ENCODE assay signal across 28 mouse cellular contexts in the genomic region with DNA sequence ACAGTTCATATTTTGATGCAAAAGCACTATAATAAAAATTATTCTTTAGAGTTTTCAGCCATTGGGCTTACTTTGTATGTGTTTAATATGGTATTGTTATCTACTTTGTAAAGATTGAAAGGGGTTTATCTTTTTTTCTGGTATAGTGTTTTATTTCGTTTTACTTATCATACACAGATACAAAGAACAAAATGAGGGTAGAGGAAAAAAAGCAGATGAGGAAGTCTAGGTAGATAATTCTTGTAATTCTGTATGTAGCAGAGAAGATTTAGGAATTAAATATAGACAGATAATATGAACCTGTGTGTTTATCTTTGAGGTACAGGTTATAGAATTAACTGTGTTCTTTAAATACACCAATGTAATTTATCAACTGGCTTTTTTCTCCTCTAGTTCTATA.
"Had no signal": no experiment of that assay in that cellular context is flagged by ENCODE, and none has a peak within 500 bp of the region (broad histone marks: within the 10 kb centered on the region; RNA-seq: fewer than 3 reads in every experiment).

No protein-coding gene starts in this region.

- H3K27ac ChIP-seq: limb, embryonic 10.5 days; limb, embryonic 12.5 days; limb, embryonic 13.5 days; limb, embryonic 15.5 days; liver, embryonic 12.5 days; liver, embryonic 13.5 days; liver, embryonic 14.5 days; liver, embryonic 15.5 days; lung, embryonic 15.5 days; macrophage; midbrain, embryonic 10.5 days; midbrain, embryonic 12.5 days; midbrain, embryonic 13.5 days; midbrain, embryonic 15.5 days; neural tube, embryonic 12.5 days had no signal

- H3K4me3 ChIP-seq: limb, embryonic 10.5 days; limb, embryonic 12.5 days; limb, embryonic 13.5 days; limb, embryonic 15.5 days; liver, embryonic 12.5 days; liver, embryonic 13.5 days; liver, embryonic 15.5 days; lung, embryonic 15.5 days; megakaryocyte, embryonic 14.5 days; midbrain, embryonic 10.5 days; midbrain, embryonic 12.5 days; midbrain, embryonic 13.5 days; midbrain, embryonic 15.5 days; myocyte; neural tube, embryonic 12.5 days had no signal

- H3K4me1 ChIP-seq: limb, embryonic 10.5 days; limb, embryonic 12.5 days; limb, embryonic 13.5 days; limb, embryonic 15.5 days; liver, embryonic 12.5 days; liver, embryonic 13.5 days; liver, embryonic 15.5 days; lung, embryonic 15.5 days; midbrain, embryonic 10.5 days; midbrain, embryonic 12.5 days; midbrain, embryonic 13.5 days; midbrain, embryonic 15.5 days; neural tube, embryonic 12.5 days had no signal

- DNase-seq: left cerebral cortex, postnatal 4 days; liver; liver, embryonic 13.5 days; liver, postnatal 0 days; lung, adult 18-20 months; lung, adult 2 months; lung, embryonic 14.5 days; lung, postnatal 10 days; lung, postnatal 14 days; lung, postnatal 36 days; lung, postnatal 4 days; midbrain, embryonic 14.5 days had no signal

- H3K36me3 ChIP-seq: midbrain, embryonic 15.5 days had no signal

- H3K9me3 ChIP-seq: limb, embryonic 10.5 days; limb, embryonic 12.5 days; limb, embryonic 13.5 days; limb, embryonic 15.5 days; liver, embryonic 12.5 days; liver, embryonic 13.5 days; liver, embryonic 15.5 days; lung, embryonic 15.5 days; megakaryocyte, embryonic 14.5 days; midbrain, embryonic 10.5 days; midbrain, embryonic 12.5 days; midbrain, embryonic 13.5 days; midbrain, embryonic 15.5 days; neural tube, embryonic 12.5 days had no signal

- H3K27me3 ChIP-seq: limb, embryonic 12.5 days; limb, embryonic 13.5 days; limb, embryonic 15.5 days; liver, embryonic 12.5 days; liver, embryonic 13.5 days; liver, embryonic 15.5 days; lung, embryonic 15.5 days; megakaryocyte, embryonic 14.5 days; midbrain, embryonic 12.5 days; midbrain, embryonic 13.5 days; midbrain, embryonic 15.5 days; neural tube, embryonic 12.5 days had no signal

- H3K9ac ChIP-seq: limb, embryonic 12.5 days; limb, embryonic 13.5 days; limb, embryonic 15.5 days; liver, embryonic 12.5 days; liver, embryonic 13.5 days; liver, embryonic 14.5 days; liver, embryonic 15.5 days; liver, postnatal 0 days; lung, embryonic 14.5 days; lung, embryonic 15.5 days; midbrain, embryonic 12.5 days; midbrain, embryonic 13.5 days; midbrain, embryonic 15.5 days; neural tube, embryonic 12.5 days had no signal
